Mouse (Mus musculus) Patski (cell line): Measurements from ENCODE around the gene Rfxank. TPM values are rescaled to one million over a fixed set of nuclear protein-coding genes. Genes with fewer than 3 reads are reported as not detected.

Source experiments
- ATAC-seq: fragments of 100-300 bp; one replicate; pipeline ENCODE4 v1.8.0; 2021
- CTCF ChIA-PET: fragments of 350-600 bp; sonication (Branson Sonifier 250); formaldehyde crosslinking; loops from one replicate; lab custom pipeline; 2022; ENCODE audit warnings: inconsistent platforms; lab: Charles Lee
- POLR2A ChIA-PET: fragments of 350-600 bp; sonication (Branson Sonifier 250); formaldehyde crosslinking; loops from one replicate; lab custom pipeline; 2022; ENCODE audit warnings: antibody characterized with exemption, inconsistent platforms; lab: Charles Lee
- DNase-seq: peaks from one replicate; pipeline ENCODE4 v3.0.0-alpha.2; 2011; ENCODE audit warnings: low read depth, low spot score
- H3K27me3 ChIP-seq: fragments of 371-371 bp; one replicate; pipeline ENCODE4 v1.5.1; 2021
- CTCF ChIP-seq: fragments of 100-300 bp; IDR thresholded peaks from one replicate; pipeline ENCODE4 v1.5.1; 2021
- in situ Hi-C: fragments of 300-500 bp; cut with MboI; formaldehyde crosslinking; loops from 3 replicates; pipeline ENCODE4 v1.11.1; 2018; ENCODE audit warnings: low pct_unique_long_range_greater_than_20kb, mixed read lengths
- polyA plus RNA-seq: library from polyadenylated mRNA; unstranded; gene quantifications from one replicate; pipeline ENCODE4 v1.2.3, GENCODE M21; 2021

The Rfxank gene
- polyA plus RNA-seq, 1 experiment from 2014 or later, result 19.6 TPM

DNA sequence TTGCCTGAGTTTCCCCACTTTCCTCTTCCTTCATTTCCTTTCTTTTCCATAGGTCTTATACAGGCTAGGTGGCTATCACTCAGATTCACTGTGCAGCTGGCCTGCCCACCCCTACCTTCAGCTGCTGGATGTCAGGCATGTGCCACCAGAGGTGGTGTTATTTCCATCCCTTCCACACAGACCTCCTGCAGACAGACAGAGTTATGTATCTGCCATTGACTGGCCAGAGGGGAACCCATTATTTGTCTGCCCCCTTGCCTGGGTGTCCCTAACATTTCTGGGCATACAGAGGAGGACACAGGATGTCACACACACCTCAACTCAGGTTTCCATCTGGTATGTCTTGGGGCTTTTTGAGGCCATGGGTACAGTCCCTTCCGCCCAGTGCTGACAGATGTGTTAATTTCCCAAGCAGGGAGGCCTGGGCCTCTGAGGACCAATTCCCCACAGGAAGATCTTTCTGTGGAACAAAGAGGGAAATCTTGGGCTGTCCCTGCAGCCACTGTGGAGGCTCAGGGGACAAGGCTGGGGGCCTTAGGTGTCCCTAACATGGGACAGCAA lies 18.4 kb upstream of the Rfxank start:
- no peak for TF ChIP-seq CTCF
- ChIA-PET POLR2A (interaction anchor here (0.7 kb wide), 1 partner anchor 255 kb away, joined by 3 read pairs; the partner anchor contains the start of gene Tssk6), CTCF (interaction anchor here (1.5 kb wide), 1 partner anchor 14 kb away, joined by 3 read pairs; no protein-coding TSS in a partner anchor)
- H3K27me3 ChIP-seq, result no peaks in the 10 kb centered on the region
- DNase-seq (no peak), ATAC-seq (no peak)
- in situ Hi-C loops, result loop anchor here (25.0 kb wide), 1 partner anchor 245 kb away; the partner anchor contains the start of genes Ndufa13, Tssk6 and Yjefn3

- POLR2A ChIA-PET, result no interaction called here
- no peak for TF ChIP-seq CTCF
- DNase-seq (no peak), ATAC-seq (peak; percentile 71)
- in situ Hi-C loops, result loop anchor here (25.0 kb wide), 1 partner anchor 240 kb away; the partner anchor contains the start of genes Ndufa13, Tssk6 and Yjefn3
- CTCF ChIA-PET, result no interaction called here
- H3K27me3 ChIP-seq, result no peaks in the 10 kb centered on the region
Observed at GRCm38 (mm10) chr8:70152537-70153257, 13.7 kb upstream of the Rfxank start.

GRCm38 (mm10) chr8:70150158-70150557 lies 11.2 kb upstream of the Rfxank start:
- ChIA-PET POLR2A (interaction anchor here (1.2 kb wide), 1 partner anchor 11 kb away, joined by 3 read pairs; the partner anchor contains the start of genes Borcs8, Mef2b and Rfxank), CTCF (no interaction called here)
- in situ Hi-C loops, result loop anchor here (25.0 kb wide), 1 partner anchor 238 kb away; the partner anchor contains the start of genes Ndufa13, Tssk6 and Yjefn3
- no peaks in the 10 kb centered on the region for H3K27me3 ChIP-seq
- TF ChIP-seq CTCF, result no peak
- ATAC-seq, result no peak
- no peak for DNase-seq

DNA sequence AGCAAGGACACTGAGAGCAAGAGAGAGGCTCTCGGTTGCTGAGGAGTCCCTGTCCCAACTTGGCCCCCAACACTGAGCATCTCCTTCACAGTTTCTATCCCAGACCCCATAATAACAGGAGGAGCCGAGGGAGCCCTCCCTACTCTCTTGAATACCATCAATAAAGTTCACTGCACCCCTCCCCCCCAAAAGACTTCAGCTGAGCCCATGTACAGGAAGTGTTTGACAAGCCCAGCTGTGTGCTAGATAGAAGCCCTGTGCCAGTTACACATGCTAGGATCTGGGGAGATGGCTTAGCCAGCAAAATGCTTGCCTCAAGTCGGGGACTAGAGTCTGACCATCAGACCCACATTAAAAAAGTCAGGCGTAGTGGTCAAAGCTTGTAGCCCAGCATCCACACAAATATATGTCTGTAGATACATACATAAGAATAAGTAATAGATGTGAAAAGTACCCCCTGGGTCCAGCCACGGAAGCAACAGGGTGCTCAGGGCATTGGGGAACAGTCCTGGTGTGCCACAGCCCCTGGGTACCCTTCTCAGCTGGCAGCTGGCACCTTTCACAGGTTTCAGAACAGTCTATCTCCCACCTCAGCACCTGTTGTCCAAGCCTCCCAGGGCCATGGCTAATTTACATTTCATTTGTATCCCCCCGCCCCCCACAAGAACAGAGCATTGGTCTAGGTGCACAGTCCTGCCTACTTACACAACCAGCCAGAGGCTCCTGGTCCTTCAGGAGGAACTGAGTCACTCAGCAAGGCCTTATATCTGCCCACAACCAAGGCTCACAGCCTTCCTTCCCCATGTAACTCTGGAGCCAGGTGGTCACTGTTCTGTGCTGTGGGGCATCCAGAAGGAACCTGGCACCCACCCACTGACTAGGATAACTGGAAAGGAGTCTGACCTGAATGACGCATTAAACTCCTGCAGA lies 9.0 kb upstream of the Rfxank start:
- no peaks in the 10 kb centered on the region for H3K27me3 ChIP-seq
- CTCF ChIA-PET, result interaction anchor here (0.9 kb wide), 1 partner anchor 8 kb away, joined by 4 read pairs; the partner anchor contains the start of gene Mef2b
- POLR2A ChIA-PET, result no interaction called here
- ATAC-seq (no peak), DNase-seq (no peak)
- in situ Hi-C loops, result no loop called here
- TF ChIP-seq CTCF, result no peak

DNA sequence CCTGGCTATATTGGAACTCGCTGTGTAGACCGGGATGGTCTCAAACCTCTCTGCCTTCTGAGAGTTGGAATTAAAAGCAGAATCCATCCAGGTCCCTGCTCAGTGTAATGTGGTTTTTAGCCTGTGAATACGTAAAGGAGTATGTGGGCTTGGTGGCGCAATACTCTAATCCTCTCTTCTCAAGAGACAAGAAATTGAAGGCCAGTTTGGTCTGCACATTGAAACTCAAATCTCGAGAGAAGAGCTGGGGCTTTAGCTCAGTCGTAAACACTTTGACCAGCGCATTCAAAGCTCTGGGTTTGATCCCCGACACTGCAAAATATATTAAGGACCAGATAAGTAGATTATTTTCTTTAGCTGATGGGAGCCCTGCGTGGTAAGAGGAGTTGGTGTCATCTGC lies 1.0 kb upstream of the Rfxank start:
- no peak for ATAC-seq
- H3K27me3 ChIP-seq, result no peaks in the 10 kb centered on the region
- DNase-seq, result no peak
- TF ChIP-seq CTCF, result no peak
- ChIA-PET CTCF (interaction anchor here (1.1 kb wide), 1 partner anchor 9 kb away, joined by 4 read pairs; no protein-coding TSS in a partner anchor), POLR2A (interaction anchor here (1.0 to 1.6 kb wide), 2 partner anchors 11 to 104 kb away, joined by 3 to 4 read pairs; no protein-coding TSS in a partner anchor)
- in situ Hi-C loops, result no loop called here

DNA sequence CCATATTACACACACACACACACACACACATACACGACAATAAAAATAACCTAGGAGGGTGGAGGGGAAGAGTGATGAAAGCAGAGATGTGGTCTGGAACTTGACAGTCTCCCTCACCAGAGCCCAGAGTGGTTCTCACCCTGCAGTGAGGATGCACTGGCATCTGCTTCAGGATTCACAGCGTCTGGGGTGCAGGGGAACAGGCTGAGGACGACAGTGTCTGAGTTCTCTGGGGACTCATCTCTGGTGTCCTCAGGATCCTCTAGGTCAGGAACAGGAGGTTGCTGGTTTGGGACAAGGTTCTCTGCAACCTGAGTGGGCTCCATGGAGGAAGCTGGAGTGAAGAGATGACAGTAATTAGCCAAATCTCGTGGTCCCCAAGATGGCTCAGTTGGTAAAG lies 1.1 kb downstream of the Rfxank start:
- POLR2A ChIA-PET, result no interaction called here
- TF ChIP-seq CTCF, result no peak
- DNase-seq (no peak), ATAC-seq (no peak)
- no peaks in the 10 kb centered on the region for H3K27me3 ChIP-seq
- CTCF ChIA-PET, result no interaction called here
- in situ Hi-C loops, result no loop called here

- ATAC-seq (no peak), DNase-seq (no peak)
- in situ Hi-C loops, result no loop called here
Observed at GRCm38 (mm10) chr8:70136591-70136990, 2.4 kb downstream of the Rfxank start.

DNA sequence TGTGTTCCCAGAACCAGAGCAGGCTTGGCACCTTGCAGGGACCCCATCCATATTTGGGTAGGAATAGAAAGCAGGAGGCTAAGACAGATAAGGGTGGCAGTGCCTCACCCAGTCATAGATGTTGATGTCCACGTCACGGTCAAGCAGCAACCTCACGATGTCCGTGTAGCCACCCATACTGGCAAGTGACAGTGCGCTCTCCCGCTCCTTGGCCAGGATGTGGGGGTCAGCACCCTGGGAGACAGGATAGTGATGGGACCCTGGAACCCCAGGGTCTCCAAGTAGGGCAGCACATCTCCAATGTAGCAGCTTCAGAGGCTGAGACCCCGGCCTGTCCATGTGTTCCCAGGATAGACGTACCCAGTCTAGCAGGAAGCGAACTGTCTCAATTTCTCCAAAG lies 4.0 kb downstream of the Rfxank start:
- in situ Hi-C loops, result no loop called here
- ChIA-PET POLR2A (no interaction called here), CTCF (no interaction called here)
- TF ChIP-seq CTCF, result no peak
- ATAC-seq, result no peak
- DNase-seq, result no peak
- no peaks in the 10 kb centered on the region for H3K27me3 ChIP-seq

More at GRCm38 (mm10) chr8:70136591-70136990, 2.4 kb downstream of the Rfxank start:
- no peaks in the 10 kb centered on the region for H3K27me3 ChIP-seq
- ChIA-PET CTCF (no interaction called here), POLR2A (no interaction called here)
- TF ChIP-seq CTCF, result no peak

DNA sequence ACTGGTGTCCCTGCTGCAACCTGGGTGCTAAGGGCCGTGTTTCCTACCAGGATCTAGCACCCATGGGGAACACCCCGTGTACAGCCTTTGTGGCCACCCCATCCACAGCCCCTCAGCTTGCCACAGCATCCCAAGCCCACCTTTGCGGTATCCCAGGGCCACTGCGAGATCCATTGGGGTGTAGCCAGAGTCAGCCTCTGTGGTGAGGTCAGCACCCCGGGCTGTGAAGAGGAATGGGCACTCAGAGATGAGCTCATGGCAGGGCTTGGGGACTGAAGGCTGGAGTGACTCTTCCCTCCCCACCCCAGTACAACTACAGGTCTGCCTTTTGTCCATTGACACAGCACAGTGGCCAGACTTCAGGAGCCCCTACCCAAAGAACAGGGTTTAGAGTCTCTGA lies 4.9 kb downstream of the Rfxank start:
- DNase-seq, result no peak
- in situ Hi-C loops, result no loop called here
- ChIA-PET POLR2A (no interaction called here), CTCF (no interaction called here)
- TF ChIP-seq CTCF, result no peak
- ATAC-seq, result no peak
- H3K27me3 ChIP-seq, result no peaks in the 10 kb centered on the region
